Mouse (Mus musculus) MEL (cell line): ENCODE measurements around the gene Grin3b. TPM values are rescaled to one million over a fixed set of nuclear protein-coding genes. Genes with fewer than 3 reads are reported as not detected.

ENCODE experiments used
- DNase-seq: peaks from one replicate; pipeline ENCODE4 v3.0.0; 2011; ENCODE audit warnings: low read depth, low spot score
- H3K27ac ChIP-seq: 2 replicates; pipeline ENCODE4 v1.5.1; 2012; ENCODE audit warnings: low read depth, mild to moderate bottlenecking, control low read depth, low read length, moderate library complexity; ENCODE audit not compliant: control insufficient read depth
- H3K27me3 ChIP-seq, 2 experiments: fragments of 150-350 bp in 1 of 2; sonication (generic) in 1 of 2; 2 replicates each; pipeline ENCODE4 v1.6.1; 2012; ENCODE audit warnings: low read length in 2 of 2, mild to moderate bottlenecking in 2 of 2, improper control_type of control experiment in 1 of 2, moderate library complexity in 1 of 2; ENCODE audit not compliant: insufficient read depth in 2 of 2, control insufficient read depth in 1 of 2
- H3K36me3 ChIP-seq, 2 experiments: 2 replicates each; pipeline ENCODE4 v1.6.1; 2012 to 2014; ENCODE audit warnings: low read length in 2 of 2, improper control_type of control experiment in 1 of 2, inconsistent platforms in 1 of 2, mild to moderate bottlenecking in 1 of 2; ENCODE audit not compliant: insufficient read depth in 2 of 2, control insufficient read depth in 1 of 2
- H3K4me1 ChIP-seq, 2 experiments: fragments of 150-350 bp in 1 of 2; sonication (generic) in 1 of 2; 2 replicates each; pipeline ENCODE4 v1.6.1; 2012; ENCODE audit warnings: low read length in 2 of 2, improper control_type of control experiment in 1 of 2, mild to moderate bottlenecking in 1 of 2; ENCODE audit not compliant: insufficient read depth in 2 of 2, control insufficient read depth in 1 of 2
- H3K4me3 ChIP-seq, 2 experiments: fragments of 150-350 bp in 1 of 2; sonication (generic) in 1 of 2; 2 replicates each; pipeline ENCODE4 v1.5.1; 2012; ENCODE audit warnings: low read depth in 2 of 2, low read length in 2 of 2, mild to moderate bottlenecking in 2 of 2, moderate library complexity in 2 of 2, control low read depth in 1 of 2, improper control_type of control experiment in 1 of 2; ENCODE audit not compliant: control insufficient read depth in 1 of 2, insufficient read depth in 1 of 2
- H3K79me2 ChIP-seq: 2 replicates; pipeline ENCODE4 v1.6.1; 2012; ENCODE audit warnings: mild to moderate bottlenecking, low read length, moderate library complexity; ENCODE audit not compliant: control insufficient read depth, poor library complexity, insufficient read depth
- H3K9ac ChIP-seq: 2 replicates; pipeline ENCODE4 v1.6.1; 2012; ENCODE audit warnings: low read depth, mild to moderate bottlenecking, control low read depth, low read length, moderate library complexity; ENCODE audit not compliant: control insufficient read depth, poor library complexity, severe bottlenecking
- H3K9me3 ChIP-seq: fragments of 150-350 bp; sonication (generic); replicated peaks from 2 replicates; pipeline ENCODE4 v1.6.1; 2012; ENCODE audit warnings: mild to moderate bottlenecking, low read length, improper control_type of control experiment, moderate library complexity; ENCODE audit not compliant: insufficient read depth
- BHLHE40 ChIP-seq: IDR thresholded peaks from 2 replicates; pipeline ENCODE4 v1.6.1; 2012; ENCODE audit warnings: low read depth, mild to moderate bottlenecking, inconsistent platforms, low read length, improper control_type of control experiment, borderline replicate concordance
- CHD2 ChIP-seq: IDR thresholded peaks from 2 replicates; pipeline ENCODE4 v1.6.1; 2011; ENCODE audit warnings: low read length, improper control_type of control experiment
- HCFC1 ChIP-seq: IDR thresholded peaks from 2 replicates; pipeline ENCODE4 v1.6.1; 2012; ENCODE audit warnings: low read depth, mild to moderate bottlenecking, inconsistent platforms, low read length, improper control_type of control experiment, moderate library complexity
- KAT2A ChIP-seq: conservative IDR thresholded peaks from 2 replicates; pipeline ENCODE4 v1.6.1; 2012; ENCODE audit warnings: low read depth, low read length, improper control_type of control experiment, inconsistent platforms
- MAX ChIP-seq: IDR thresholded peaks from 2 replicates; pipeline ENCODE4 v1.6.1; 2011; ENCODE audit warnings: low read length, improper control_type of control experiment
- MAZ ChIP-seq: IDR thresholded peaks from 2 replicates; pipeline ENCODE4 v1.6.1; 2012; ENCODE audit warnings: low read depth, mild to moderate bottlenecking, inconsistent platforms, low read length, improper control_type of control experiment
- MXI1 ChIP-seq: IDR thresholded peaks from 2 replicates; pipeline ENCODE4 v1.6.1; 2011; ENCODE audit warnings: mild to moderate bottlenecking, low read depth, low read length, improper control_type of control experiment
- MYC ChIP-seq: IDR thresholded peaks from 2 replicates; pipeline ENCODE4 v1.6.1; 2011; ENCODE audit warnings: low read depth, mild to moderate bottlenecking, low read length, improper control_type of control experiment, moderate library complexity
- RAD21 ChIP-seq: IDR thresholded peaks from 2 replicates; pipeline ENCODE4 v1.6.1; 2011; ENCODE audit warnings: mild to moderate bottlenecking, low read depth, low read length, improper control_type of control experiment
- TAL1 ChIP-seq: IDR thresholded peaks from 2 replicates; pipeline ENCODE4 v1.6.1; 2012; ENCODE audit warnings: mild to moderate bottlenecking, inconsistent platforms, low read length, moderate library complexity, mixed read lengths
- TBP ChIP-seq: IDR thresholded peaks from 2 replicates; pipeline ENCODE4 v1.8.0; 2011; ENCODE audit warnings: low read depth, low read length, improper control_type of control experiment
- TCF12 ChIP-seq: IDR thresholded peaks from 2 replicates; pipeline ENCODE4 v1.6.1; 2014; ENCODE audit warnings: low read depth, mild to moderate bottlenecking, inconsistent platforms, low read length, improper control_type of control experiment, moderate library complexity
- ZC3H11A ChIP-seq: IDR thresholded peaks from 2 replicates; pipeline ENCODE4 v1.6.1; 2012; ENCODE audit warnings: low read depth, mild to moderate bottlenecking, inconsistent platforms, low read length, improper control_type of control experiment
- ZKSCAN1 ChIP-seq: IDR thresholded peaks from 2 replicates; pipeline ENCODE4 v1.6.1; 2012; ENCODE audit warnings: low read depth, mild to moderate bottlenecking, inconsistent platforms, low read length, improper control_type of control experiment, moderate library complexity
- ZMIZ1 ChIP-seq: IDR thresholded peaks from 2 replicates; pipeline ENCODE4 v1.6.1; 2012; ENCODE audit warnings: low read depth, mild to moderate bottlenecking, inconsistent platforms, low read length, improper control_type of control experiment, moderate library complexity
- ZNF384 ChIP-seq: IDR thresholded peaks from 2 replicates; pipeline ENCODE4 v1.6.1; 2012; ENCODE audit warnings: low read depth, mild to moderate bottlenecking, inconsistent platforms, low read length, improper control_type of control experiment
- polyA plus RNA-seq, 2 experiments: library from polyadenylated mRNA; stranded (reverse) in 1 of 2; unstranded in 1 of 2; fragments of >175 nt in 1 of 2; fragments of >200 nt in 1 of 2; gene quantifications; 2 replicates each; pipeline versions ENCODE4 v1.2.1 to v1.2.4; 2012; ENCODE audit warnings: low replicate concordance in 2 of 2, low read depth in 1 of 2; ENCODE audit not compliant: insufficient read length in 2 of 2, insufficient read depth in 1 of 2, missing spikeins in 1 of 2
- total RNA-seq: library from RNA; depleted of rRNA; stranded (reverse); fragments of 300-350 nt; gene quantifications from 2 replicates; pipeline ENCODE4 v1.2.3, GENCODE M21; 2012

The Grin3b gene
- total and polyA plus RNA-seq, 3 experiments, result 0.42 to 1.1 TPM; not detected in 1

GRCm38 (mm10) chr10:79984195-79984816 is 13.8 kb downstream of the Grin3b start, which contains the start of gene Tmem259 (continued):
- TF ChIP-seq KAT2A (no peak; the same call in 1 of the 2 replicates), RAD21 (peak; percentile 58), TBP (peak; percentile 58; the same call in 1 of the 2 replicates), ZKSCAN1 (no peak), MXI1 (peak; percentile 73; the same call in 1 of the 2 replicates), TAL1 (no peak), ZNF384 (no peak), BHLHE40 (no peak), CHD2 (no peak), ZMIZ1 (no peak), ZC3H11A (peak; percentile 59)

- Histone ChIP-seq H3K36me3 (peaks cover 0 to 5% of the 10 kb centered on the region in 2 experiments; a peak in 2 of 4 replicates), H3K79me2 (peaks cover 28% of the 10 kb centered on the region), H3K9ac (peak overlapping the region; percentile 79), H3K27ac (peak overlapping the region; percentile 88), H3K4me3 (peak overlapping the region; percentile 78 to 83), H3K9me3 (no peaks in the 10 kb centered on the region), H3K27me3 (no peaks in the 10 kb centered on the region), H3K4me1 (peaks cover 0 to 16% of the 10 kb centered on the region in 2 experiments; a peak in 2 of 4 replicates)
- peak; percentile 99 for DNase-seq
- TF ChIP-seq MAZ, result 0 out of 2 replicates have a peak, but pooled peaks have one; percentile 28
- TF ChIP-seq TCF12, result 0 out of 2 replicates have a peak, but pooled peaks have one; percentile 4
- TF ChIP-seq MYC, result no peak
- peak; percentile 62; the same call in 1 of the 2 replicates for TF ChIP-seq MAX
- peak; percentile 47; the same call in 1 of the 2 replicates for TF ChIP-seq HCFC1
- TF ChIP-seq ZC3H11A, result 0 out of 2 replicates have a peak, but pooled peaks have one; percentile 17
- no peak for TF ChIP-seq ZMIZ1
These were observed 14.4 kb downstream of the Grin3b start for GRCm38 (mm10) chr10:79984871-79985270.
